Mouse (Mus musculus) common myeloid progenitor, adult 5-6 weeks (primary cell): ENCODE data around the gene Rapgefl1. TPM values are rescaled to one million over a fixed set of nuclear protein-coding genes. Genes with fewer than 3 reads are reported as not detected.

Source experiments
- ATAC-seq: replicated peaks from 2 replicates; pipeline ENCODE4 v1.8.0; 2016; ENCODE audit warnings: low read depth, mild to moderate bottlenecking, moderate TSS enrichment, inconsistent platforms; ENCODE audit not compliant: poor library complexity, severe bottlenecking
- total RNA-seq: library from RNA; stranded (forward); fragments of 200-1000, 187-1606 nt; gene quantifications from 2 replicates; pipeline ENCODE4 v1.2.3, GENCODE M21; 2017

Gene Rapgefl1
- total RNA-seq, 1 experiment from 2014 or later = 0.64 TPM

- ATAC-seq = peak; percentile 30; the same call in 1 of the 2 replicates
Observed at GRCm38 (mm10) chr11:98850100-98851093, 13.8 kb downstream of the Rapgefl1 start.

GRCm38 (mm10) chr11:98854116-98854515, 17.5 kb downstream of the Rapgefl1 start:
- ATAC-seq = no peak

- ATAC-seq = no peak
Observed at GRCm38 (mm10) chr11:98854659-98855058, 18.1 kb downstream of the Rapgefl1 start.

DNA sequence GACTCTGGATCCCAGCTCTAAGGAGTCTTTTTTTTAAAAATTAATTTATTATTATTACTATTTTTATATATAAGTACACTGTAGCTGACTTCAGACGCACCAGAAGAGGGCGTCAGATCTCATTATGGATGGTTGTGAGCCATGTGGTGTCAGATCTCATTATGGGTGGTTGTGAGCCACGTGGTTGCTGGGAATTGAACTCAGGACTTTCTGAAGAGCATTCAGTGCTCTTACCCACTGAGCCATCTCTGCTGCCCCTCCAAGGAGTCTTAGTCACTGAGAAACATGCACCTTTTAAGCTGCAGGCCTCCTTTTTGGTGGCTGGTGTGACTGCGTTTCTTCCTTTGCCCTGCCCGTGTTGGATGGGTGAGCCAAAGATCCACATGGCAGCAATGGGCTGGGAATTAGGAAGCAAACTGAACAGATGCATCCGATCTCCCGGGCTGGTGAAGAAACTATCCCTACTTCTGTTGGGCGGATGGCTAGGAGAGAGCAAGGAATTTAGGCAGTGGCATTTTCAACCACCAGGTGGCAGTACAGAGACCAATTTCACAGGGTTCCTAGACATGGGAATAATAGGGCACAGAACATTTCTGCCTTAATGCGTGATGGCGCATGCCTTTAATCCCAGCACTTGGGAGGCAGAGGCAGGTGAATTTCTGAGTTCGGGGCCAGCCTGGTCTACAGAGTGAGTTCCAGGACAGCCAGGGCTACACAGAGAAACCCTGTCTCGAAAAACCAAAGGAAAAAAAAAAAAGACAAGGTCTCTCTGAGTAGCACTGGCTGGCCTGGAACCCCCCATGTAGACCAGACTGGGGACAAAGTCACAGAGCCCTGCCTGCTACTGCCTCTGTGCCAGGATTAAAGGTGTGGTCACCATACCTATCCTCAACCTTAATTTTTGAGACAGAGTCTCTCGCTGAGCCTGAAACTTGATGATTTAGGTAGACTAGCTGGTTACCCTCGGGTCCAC, 22.5 kb downstream of the Rapgefl1 start:
- ATAC-seq = peak; percentile 73

- ATAC-seq = peak; percentile 89
Observed at GRCm38 (mm10) chr11:98863028-98863750, 26.6 kb downstream of the Rapgefl1 start, which contains the start of gene Wipf2. Wipf2 (plus strand) TSS chr11:98863638.

- ATAC-seq = peak; percentile 20
Observed at GRCm38 (mm10) chr11:98863751-98864429, 27.3 kb downstream of the Rapgefl1 start.

GRCm38 (mm10) chr11:98867293-98867692, 30.7 kb downstream of the Rapgefl1 start:
- ATAC-seq = no peak

- ATAC-seq = no peak
Observed at GRCm38 (mm10) chr11:98869906-98870305, 33.3 kb downstream of the Rapgefl1 start.

GRCm38 (mm10) chr11:98870791-98871190, 34.2 kb downstream of the Rapgefl1 start:
- ATAC-seq = no peak

DNA sequence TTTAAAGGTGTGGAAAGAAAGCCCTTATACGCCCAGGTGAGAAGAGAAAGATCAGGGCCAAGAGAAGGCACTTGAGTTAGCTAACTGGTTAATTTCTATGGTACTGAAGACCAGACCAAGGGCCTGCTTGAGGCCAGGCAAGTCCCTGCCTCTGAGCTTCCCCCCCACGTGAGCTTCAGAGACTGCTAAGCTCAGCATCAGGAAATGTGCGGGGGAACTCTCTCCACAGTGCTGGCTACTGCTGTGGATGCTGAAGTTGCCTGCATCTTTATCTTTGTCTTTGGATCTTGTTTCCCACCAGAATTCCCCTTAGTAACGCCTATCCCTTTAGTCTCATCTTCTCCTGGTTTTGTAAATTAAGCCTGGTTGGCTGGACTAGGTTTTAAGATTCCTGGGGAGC, 34.8 kb downstream of the Rapgefl1 start:
- no peak for ATAC-seq

- no peak for ATAC-seq
Observed at GRCm38 (mm10) chr11:98872040-98872439, 35.5 kb downstream of the Rapgefl1 start.

DNA sequence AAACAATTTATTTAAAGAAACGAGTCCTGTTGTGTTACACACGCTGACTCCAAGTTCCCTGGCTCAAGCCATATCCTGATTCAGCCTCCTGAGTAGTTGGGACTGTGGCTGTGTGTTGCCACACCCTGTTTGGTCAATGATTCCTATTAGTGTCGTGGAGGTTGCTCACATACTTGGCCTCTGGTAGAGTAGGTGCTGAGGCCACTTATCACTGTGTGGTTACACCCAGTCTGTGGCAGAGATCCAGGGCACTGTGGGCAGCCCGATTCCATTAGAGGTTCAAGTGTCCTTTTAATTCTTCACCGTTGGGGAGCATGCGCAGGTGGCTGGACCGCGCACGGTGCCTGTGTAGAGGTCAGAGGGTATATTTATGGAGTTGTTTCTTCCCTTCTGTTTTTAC, 37.3 kb downstream of the Rapgefl1 start:
- peak; percentile 65 for ATAC-seq

- no peak for ATAC-seq
Observed at GRCm38 (mm10) chr11:98877001-98877400, 40.4 kb downstream of the Rapgefl1 start.

DNA sequence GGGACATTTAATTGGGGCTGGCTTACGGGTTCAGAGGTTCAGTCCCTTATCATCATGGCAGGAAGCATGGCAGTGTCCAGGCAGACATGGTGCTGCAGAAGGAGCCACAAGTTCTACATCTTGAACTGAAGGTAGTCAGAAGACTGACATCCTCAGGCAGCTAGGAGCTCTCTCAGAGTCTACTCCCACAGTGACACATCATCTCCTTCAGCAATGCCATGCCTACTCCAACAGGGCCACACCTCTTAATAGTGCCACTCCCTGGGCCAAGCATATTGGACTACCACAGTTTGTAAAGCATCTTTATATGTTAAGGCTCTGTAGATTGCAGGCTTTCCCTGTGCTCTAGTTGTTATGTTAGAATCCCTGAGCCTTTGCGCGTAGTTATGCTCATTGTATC, 51.1 kb downstream of the Rapgefl1 start:
- no peak for ATAC-seq

GRCm38 (mm10) chr11:98889077-98889476, 52.5 kb downstream of the Rapgefl1 start:
- ATAC-seq = no peak

DNA sequence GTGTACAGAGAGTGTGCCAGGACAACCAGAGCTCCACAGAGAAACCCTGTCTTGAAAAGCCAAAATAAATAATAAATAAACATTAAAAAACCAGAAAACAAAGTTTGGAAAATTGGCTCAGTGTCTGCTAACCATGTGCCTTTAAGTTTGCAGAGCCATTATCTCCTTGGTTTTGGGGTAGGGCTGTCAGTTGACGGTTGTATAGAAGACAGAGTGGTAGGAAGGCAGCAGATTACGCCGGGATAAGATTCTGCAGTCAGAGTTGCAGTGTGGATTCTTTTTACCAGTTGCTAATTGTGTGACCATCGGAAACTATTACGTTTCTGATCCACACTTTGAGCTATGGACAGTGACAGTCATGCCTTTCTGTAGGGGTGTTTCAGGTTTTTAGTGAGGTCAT, 53.4 kb downstream of the Rapgefl1 start:
- ATAC-seq = no peak

DNA sequence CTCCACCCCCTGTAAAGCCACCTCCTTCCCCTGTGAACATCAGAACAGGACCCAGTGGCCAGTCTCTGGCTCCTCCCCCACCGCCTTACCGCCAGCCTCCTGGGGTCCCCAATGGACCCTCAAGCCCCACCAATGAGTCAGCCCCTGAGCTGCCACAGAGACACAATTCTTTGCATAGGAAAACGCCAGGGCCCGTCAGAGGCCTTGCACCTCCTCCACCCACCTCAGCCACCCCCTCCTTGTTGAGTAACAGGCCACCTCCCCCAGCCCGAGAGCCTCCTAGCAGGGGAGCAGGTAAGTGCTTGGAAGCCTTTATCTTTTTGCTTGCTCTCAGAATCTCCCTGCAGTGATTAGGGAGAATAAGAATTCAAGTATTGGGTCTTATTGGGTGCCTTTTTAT, 55.8 kb downstream of the Rapgefl1 start:
- no peak for ATAC-seq

DNA sequence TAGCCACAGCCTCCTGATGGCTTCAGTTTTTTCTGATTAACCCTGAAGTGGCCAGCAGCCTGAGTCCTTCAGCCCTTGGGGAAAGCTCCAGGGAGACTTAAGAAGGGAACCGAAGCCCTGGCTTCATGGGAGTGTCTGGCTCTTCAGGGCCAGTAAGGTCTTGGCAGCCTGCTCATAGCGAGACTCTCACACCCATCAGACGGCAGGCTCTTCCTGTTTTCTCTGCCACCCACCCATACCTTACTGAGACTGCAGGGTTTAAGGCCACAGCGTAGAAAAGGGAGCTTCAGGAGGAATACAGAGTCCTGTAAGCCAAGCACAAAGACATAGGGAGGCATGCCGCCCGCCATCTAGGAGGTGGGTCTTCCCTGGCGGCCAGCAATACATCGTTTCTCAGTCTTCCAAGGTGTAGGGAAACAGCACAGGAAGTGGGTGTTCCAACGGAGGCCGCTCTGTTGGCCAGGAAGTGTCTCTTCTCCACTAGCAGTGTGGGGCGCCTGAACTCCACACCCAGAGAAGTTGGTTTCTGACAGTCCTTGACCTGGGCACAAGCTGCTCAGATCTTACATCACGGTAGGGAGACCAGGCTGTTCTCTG, 64.0 kb downstream of the Rapgefl1 start:
- ATAC-seq = peak; percentile 64
